Mouse (Mus musculus): ENCODE results near the gene Elof1.

Elof1 gene

GRCm38 (mm10) chr9:22136765-22137547, 20.0 kb upstream of the Elof1 start:
- in situ Hi-C loops (cut with MboI, MseI) = no loop called here

GRCm38 (mm10) chr9:22135644-22136390, 18.8 kb upstream of the Elof1 start, which contains the start of gene Acp5:
Acp5 (minus strand) TSS chr9:22135711.
- in situ Hi-C loops (cut with MboI, MseI) = no loop called here

GRCm38 (mm10) chr9:22134988-22135643, 18.1 kb upstream of the Elof1 start:
- in situ Hi-C loops (cut with MboI, MseI) = no loop called here

GRCm38 (mm10) chr9:22134246-22134890, 17.4 kb upstream of the Elof1 start:
- in situ Hi-C loops (cut with MboI, MseI) = no loop called here

- in situ Hi-C loops (cut with MboI, MseI) = no loop called here
Observed at GRCm38 (mm10) chr9:22132220-22132619, 15.2 kb upstream of the Elof1 start.

GRCm38 (mm10) chr9:22131226-22131981, 14.4 kb upstream of the Elof1 start:
- in situ Hi-C loops (cut with MboI, MseI) = no loop called here

- in situ Hi-C loops (cut with MboI, MseI) = no loop called here
Observed at GRCm38 (mm10) chr9:22125246-22126027, 8.5 kb upstream of the Elof1 start.

GRCm38 (mm10) chr9:22124169-22124568, 7.2 kb upstream of the Elof1 start:
- in situ Hi-C loops (cut with MboI, MseI) = loop anchor here (5.0 kb wide), 1 partner anchor 57 kb away; no protein-coding TSS in a partner anchor

- in situ Hi-C loops (cut with MboI, MseI) = loop anchor here (5.0 kb wide), 1 partner anchor 56 kb away; no protein-coding TSS in a partner anchor
Observed at GRCm38 (mm10) chr9:22123069-22123609, 6.2 kb upstream of the Elof1 start.

GRCm38 (mm10) chr9:22122005-22122404, 5.0 kb upstream of the Elof1 start:
- in situ Hi-C loops (cut with MboI, MseI) = loop anchor here (5.0 kb wide), 1 partner anchor 55 kb away; no protein-coding TSS in a partner anchor

- in situ Hi-C loops (cut with MboI, MseI) = loop anchor here (5.0 kb wide), 1 partner anchor 54 kb away; no protein-coding TSS in a partner anchor
Observed at GRCm38 (mm10) chr9:22121545-22121944, 4.6 kb upstream of the Elof1 start.

- in situ Hi-C loops (cut with MboI, MseI) = no loop called here
Observed at GRCm38 (mm10) chr9:22119543-22119942, 2.6 kb upstream of the Elof1 start.

GRCm38 (mm10) chr9:22117754-22118456, 933 bp upstream of the Elof1 start:
- in situ Hi-C loops (cut with MboI, MseI) = no loop called here

GRCm38 (mm10) chr9:22116086-22116485, 886 bp downstream of the Elof1 start:
- in situ Hi-C loops (cut with MboI, MseI) = no loop called here

- in situ Hi-C loops (cut with MboI, MseI) = no loop called here
Observed at GRCm38 (mm10) chr9:22115635-22116034, 1.3 kb downstream of the Elof1 start.

- in situ Hi-C loops (cut with MboI, MseI) = no loop called here
Observed at GRCm38 (mm10) chr9:22108194-22108593, 8.8 kb downstream of the Elof1 start.

GRCm38 (mm10) chr9:22099922-22100321, 17.1 kb downstream of the Elof1 start:
- in situ Hi-C loops (cut with MboI, MseI) = no loop called here

- in situ Hi-C loops (cut with MboI, MseI) = no loop called here
Observed at GRCm38 (mm10) chr9:22098993-22099696, 17.8 kb downstream of the Elof1 start, which contains the start of gene Cnn1. Cnn1 (plus strand) TSS chr9:22099216.
